Mouse (Mus musculus) frontal cortex, adult (tissue): Measurements from ENCODE around the gene Gpc6.
"Not testable (repeated sequence)": the region's sequence is repeated elsewhere in the genome, so short reads cannot be mapped to it uniquely, and the experiment has no call there.

Source experiments
- ATAC-seq: cut with Nextera tagmentation; 2 replicates; pipeline ENCODE4 v1.9.2; 2017; ENCODE audit warnings: mild to moderate bottlenecking, moderate library complexity, mixed read lengths; ENCODE audit not compliant: low TSS enrichment

The Gpc6 gene

DNA sequence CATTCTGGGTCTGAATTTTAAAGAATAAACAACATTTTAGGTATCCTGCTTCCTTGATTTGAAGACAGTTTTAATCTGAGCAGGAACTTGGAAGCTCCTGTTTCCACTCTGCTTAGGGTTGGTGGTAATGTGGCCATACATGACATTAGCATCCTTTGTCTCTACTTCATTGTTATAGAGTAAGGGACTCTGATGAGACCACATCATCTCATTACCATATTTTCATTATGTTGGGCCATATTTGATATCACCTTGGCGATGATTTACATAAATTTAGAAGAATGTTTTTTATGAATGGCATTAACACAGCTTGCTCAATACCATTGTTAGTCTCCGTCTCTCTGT lies 436.8 kb downstream of the Gpc6 start:
- no peak for ATAC-seq

DNA sequence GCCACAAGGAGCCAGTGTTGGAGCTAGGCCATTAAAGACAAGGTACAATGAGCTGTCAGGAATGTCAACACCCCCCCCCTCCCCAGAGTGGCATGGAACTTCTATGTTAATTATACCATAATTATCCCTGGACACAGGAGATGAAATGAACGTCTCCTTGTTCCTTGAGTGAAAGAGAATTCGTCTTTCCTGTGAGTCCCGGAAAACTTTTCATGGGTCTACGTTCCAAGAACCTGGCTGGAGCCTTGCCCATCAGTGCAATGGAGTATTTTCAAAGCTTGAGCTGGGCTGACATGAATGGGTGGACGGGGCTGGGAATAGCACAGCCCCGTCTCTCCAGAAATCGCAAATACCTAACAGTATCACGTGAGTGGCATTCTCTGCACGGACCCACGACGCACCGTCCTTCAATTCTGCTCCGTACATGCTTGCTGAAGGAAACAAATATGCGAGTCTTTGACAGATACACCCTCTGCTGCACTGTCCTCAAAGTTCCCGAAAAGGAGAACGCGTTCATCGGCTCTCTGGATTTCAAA lies 444.3 kb downstream of the Gpc6 start:
- no peak; the same call in 1 of the 2 replicates for ATAC-seq

DNA sequence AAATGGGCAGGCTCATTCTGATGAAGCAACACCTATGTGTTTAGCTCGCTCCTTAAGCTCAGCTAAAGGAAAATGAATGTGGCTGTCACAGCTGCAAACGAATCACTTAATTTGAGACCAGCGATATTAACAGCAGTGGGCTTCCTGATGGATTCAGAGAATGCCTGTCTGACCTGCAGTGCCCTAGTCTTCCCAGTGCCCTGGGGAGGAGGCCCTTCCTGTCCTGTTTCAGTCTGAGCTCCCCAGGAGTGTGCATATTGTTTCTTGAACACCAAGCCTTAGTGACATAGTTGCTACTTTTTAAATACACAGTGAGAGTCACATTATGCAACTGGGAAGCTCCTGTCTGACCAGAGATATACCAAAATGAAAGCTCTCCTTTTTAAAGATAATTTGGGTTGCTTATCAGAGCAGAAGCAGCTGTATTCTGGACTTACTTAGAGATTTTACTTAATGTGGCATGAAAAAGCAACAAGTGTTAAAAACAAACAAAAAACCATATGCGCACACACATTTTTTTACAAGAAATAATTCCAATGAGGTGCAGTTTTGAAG lies 451.8 kb downstream of the Gpc6 start:
- ATAC-seq, result no peak

DNA sequence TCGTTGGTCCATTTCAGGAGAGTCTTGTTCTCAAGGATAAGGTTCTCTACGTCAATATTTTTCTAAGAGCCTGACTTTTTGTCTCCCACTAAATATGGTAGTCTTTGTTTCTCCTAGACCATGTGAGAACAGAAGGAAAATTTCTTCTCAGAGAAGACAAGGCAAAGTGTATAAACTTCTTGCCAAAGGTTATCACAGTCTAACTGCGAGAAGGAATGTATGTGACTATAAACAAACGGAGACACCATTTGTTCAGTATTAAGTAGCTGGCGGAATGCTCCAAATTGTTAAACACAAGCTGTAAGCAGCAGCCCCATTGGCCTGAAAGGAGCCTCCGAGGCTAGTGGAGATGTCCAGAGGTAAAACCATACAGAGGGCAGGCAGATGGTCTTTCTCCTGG lies 454.9 kb downstream of the Gpc6 start:
- no peak for ATAC-seq

DNA sequence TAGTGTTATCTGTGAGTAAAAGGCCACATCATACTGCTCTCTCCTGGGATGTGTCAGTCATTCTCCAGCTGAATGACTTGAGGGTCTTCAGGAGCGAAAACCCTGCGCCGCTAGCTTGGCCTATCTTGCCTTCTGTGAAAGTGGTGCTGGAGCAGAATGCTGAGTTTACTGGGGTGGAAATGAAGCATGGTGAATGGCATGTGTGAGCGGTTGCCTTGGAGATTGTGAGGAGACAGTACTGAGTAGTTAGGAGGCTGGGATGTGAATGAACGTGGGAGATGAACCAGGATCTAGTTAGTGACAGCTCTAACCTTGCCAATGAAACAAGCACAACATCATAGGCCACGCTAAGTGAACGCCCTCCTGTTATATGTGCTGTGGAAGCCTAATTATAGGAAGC lies 458.1 kb downstream of the Gpc6 start:
- ATAC-seq, result peak; percentile 62; the same call in 1 of the 2 replicates

DNA sequence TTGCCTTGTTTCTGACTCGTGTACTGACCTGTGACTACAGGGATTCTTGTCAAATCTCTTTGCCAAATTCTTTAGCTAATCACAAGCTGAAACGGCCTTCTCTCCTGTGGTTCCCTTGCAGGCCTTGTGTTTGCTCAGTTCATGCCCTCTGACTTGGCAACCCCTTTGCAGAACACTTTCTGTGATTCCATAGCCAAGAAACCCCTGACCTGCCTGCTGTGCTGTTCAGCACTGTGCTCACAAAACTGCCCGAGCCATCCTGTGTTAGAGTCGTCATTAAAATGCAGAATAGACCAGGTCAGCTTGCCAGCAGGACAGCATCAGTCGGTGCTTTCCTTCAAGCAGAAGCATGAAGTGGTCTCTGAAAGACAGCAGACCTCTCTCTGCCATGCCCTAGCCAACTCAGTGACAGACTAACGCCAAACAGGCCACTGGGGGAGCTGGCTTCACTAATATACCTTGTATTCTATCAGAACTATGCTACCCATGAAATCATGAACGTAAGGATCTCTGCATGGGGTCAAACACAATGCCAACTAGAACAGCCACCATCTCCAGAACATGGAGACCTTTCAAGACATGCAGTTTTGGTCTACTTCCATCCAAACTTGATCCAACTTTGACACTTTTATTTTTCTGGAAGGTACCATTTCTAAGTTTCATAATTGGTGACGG lies 459.1 kb downstream of the Gpc6 start:
- ATAC-seq, result no peak

DNA sequence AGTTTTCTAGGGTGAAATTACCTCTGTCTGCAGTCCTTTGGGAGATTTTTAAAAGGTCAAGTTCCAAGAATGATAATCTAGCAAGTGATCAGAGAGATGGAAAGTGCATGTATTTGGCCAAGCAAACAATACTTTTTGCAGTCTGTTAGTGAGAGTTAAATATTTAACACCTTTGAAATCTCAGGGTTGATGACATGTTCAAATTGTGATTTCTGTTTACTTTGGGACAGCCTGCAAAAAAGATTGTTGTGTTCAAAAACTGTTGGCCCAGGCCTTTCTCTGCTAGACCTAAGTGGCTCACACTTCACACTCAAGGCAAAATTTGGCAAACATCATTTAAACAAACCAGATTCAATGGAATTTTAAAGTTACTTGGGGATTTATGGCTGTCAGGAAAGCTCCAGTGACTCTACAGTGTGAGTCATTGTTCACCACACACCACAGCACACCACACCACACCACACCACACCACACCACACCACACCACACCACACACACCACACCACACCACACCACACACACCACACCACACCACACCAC lies 460.7 kb downstream of the Gpc6 start:
- no peak for ATAC-seq

DNA sequence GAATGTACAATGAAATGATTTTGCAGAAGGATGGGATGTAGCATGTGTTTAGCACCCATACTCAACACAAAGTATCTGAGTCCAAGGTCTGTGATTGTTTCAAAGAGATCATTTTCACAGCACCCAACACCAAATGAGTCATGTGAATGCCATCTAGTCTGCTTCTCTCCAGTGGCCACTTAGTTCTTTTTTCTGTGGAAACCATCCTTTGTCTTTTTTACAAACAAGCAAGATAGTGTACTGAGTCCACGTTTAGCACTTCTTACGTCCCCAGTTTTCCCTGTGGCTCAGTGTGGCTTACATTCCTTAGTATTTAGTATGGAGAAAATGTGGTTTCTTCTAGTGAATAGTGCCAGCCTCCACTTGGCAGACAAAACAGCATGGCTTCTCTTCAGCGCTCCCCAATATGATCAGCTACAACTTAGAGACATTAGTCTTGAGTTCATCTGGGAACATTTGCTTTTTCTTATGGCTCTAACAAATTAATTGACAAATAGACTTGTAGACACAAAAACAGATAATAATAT lies 465.7 kb downstream of the Gpc6 start:
- no peak for ATAC-seq

DNA sequence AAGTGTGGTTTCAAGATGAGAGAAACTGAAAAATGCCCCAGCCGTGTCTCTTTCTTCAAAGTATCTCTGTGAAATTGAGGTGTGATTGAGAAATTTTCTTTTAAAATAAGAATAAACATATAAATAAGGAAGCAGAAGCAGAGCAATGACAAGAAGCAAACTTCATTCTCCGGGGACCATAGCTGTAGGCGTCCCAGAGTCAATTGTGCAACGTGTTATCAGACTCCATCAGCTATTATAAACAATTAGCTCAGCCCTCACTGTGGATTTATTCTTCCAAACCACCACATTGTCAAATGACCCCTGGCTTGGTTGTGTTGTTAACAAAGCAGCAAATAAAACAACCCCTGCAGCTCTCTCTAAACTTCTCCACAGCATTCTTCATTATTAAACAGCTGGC lies 466.3 kb downstream of the Gpc6 start:
- ATAC-seq, result no peak

DNA sequence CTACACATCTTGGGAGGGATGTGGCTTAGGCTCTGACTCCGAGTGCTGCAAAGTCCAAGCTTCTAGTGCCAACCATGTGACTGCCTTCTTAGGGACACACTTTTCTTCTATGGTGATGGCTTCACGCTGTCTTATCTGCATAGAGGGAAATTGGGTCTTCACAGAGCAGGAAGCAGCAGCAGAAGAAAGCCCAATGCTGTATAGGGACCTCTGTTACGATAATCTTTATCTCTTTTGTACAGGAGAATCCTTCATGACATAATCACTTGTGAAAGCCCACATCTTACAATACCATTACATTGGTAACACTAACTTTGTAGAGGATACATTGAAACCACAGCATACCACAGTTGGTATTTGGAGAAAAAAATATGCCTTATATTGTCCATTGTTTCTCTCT lies 472.1 kb downstream of the Gpc6 start:
- no peak for ATAC-seq

DNA sequence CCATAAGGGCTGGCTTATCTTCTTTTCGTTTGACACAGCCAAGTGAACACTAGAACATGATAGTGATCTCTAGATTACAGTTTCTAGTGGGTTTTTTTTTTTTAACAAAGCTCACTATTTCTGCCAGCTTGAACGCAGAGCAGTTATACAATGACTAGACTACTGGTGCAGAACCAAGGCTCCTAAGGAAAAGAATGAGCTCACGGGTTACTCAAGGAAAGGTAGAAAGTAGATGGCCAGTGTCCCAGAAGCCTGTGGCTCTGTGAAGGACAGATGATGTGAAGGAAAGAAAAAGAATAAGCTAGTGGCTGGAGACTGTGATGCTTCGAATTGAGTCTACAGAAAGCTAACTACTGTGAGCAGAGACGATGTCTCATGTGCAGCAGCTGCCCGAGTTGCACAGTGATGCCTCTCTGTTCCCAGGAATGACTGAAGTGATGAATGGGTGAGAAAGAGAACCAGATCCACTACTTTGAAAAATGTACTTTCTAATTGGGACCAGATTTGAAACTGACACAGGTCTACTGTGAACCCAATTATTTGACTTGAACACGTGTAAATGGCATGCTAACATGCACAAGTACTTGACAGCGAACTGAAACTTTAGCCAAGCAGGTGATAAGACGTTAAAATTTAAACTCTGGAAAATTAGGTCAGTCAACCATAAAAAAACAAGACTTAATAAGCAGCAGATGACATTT lies 482.9 kb downstream of the Gpc6 start:
- peak; percentile 92 for ATAC-seq

DNA sequence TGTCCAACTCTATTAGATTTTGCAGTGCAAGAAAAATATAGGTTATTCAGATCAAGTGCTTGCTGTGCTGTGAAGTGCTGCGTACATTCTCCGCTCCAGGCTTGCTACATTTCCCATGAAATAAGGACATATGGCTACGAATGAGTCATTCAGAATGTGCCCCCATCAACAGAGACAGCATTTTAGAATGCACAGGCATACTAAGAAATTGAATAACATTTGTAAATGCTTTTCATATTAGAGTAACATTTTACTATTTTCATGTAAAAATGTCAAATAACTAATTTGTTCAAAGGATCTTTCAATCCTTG lies 483.4 kb downstream of the Gpc6 start:
- ATAC-seq, result peak; percentile 87

DNA sequence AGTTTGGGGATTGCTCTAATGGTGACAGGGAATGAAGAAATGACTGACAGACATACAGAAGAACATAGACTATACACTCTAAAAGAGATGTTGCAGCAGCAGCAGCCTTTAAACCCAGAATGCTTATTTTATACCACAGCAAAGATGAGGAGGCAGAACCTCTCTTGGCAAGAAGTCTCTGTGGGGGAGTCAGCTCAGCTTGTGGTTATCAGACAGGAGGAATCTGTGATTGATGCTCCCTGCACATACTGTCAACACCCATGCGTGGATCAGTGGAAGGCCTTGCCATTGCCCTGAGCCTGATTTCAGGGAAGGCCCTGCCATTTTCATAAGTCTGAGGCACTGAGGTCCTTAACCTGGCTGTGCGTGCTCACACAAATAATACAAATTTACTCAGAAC lies 484.7 kb downstream of the Gpc6 start:
- ATAC-seq, result peak; percentile 88

DNA sequence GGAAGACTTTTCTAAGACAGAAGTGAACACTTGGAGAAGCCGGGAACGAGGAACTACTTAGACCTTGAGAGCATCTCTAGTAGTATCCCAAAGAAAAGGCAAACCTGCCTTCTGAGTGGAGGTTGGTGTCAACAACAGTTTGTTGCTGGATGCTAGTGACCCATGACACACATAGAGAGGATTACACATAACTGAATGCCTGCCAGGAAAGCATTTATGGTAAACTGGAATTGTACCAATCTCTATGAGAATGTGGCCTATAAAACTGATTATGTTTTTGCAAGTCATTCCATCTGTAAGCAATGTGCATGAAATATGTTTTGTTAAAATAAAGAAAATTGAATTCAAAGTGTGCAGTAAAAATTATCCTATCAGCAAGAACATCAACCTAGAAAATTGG lies 485.4 kb downstream of the Gpc6 start:
- ATAC-seq, result no peak

DNA sequence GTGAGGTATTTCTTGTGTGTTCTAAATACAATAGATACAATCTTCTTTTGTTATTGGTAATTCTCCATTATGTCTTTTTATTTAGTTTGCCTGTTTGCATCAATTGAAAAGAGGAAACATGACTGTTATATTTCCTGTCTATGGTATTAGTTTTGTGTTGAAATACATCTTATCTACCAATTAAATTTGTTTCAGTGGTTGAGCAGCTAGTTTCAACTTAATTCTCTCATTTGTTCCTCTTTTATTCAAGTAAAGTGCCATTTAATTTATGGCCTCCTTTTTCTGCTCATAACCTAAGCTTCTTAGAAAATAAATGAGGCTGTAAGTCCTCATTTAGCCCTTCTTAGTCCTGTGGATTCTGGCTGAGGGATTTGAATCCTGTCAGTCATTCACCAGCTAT lies 489.9 kb downstream of the Gpc6 start:
- no peak for ATAC-seq

DNA sequence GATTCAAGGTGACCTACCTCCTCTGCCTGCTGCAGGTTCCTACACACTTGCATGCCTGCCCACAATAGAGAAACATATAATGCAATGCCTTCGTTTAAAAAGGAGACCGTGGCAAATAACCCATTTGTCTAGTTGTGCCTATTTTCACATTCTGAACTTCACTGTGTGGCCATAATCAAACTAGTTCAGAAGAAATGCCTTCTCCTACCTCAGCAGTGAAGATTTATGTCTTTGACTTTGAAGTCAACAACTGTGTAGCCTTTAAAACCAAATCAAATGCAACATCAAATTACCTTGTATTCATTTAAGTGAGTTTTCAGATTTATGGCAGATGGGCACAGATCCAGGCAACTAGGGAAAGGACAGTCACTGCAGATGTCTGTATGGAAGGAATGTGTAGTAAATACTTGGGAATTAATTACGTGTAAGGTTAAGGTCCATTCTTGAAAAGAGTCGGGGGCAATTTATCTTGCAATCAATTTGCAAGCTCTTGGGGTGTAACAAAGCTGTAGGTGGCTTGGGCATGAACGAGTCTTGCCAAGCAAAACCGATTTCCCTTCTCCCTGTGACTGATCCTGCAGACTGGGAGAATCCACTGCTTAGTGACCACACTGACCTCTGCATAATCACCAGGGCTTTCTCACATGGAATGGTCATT lies 494.6 kb downstream of the Gpc6 start:
- ATAC-seq, result no peak

DNA sequence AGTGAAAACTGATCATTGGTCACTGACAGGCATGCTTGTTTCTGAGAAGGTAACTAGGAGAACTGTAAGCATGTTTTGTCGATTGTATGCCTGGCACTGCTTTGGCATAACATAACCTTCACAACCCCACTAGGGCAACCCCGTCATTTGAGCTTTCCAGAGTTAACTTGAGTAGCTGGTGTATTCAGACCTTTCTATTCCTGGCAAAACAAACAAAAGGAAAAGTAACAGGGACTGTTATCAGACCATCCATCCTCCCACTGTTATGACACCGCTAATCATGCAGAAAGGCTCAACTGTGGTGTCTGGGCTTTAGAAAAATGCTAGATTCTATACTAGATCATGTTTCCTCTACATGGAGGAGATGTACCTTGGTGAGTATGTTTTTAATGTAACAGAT lies 496.1 kb downstream of the Gpc6 start:
- no peak for ATAC-seq

DNA sequence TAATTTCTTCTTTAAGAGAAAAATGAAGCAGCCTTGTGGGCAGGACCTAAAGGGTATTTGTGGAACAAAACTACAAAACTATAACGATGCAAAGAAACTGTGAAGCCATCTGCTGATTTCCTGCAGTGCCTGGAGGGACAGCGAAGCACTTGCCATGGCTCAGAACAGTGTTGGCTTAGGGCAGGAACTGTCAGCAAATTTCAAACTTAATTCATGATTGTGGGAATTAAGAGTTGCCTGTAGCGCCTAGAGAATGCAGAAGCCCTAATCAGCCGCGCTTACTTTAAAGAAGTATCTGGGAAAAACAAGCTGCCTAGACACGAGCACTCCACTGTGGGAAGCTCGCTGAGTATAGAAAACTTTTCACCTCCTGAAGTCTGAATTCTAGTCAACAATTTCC lies 501.0 kb downstream of the Gpc6 start:
- ATAC-seq, result peak; percentile 91

DNA sequence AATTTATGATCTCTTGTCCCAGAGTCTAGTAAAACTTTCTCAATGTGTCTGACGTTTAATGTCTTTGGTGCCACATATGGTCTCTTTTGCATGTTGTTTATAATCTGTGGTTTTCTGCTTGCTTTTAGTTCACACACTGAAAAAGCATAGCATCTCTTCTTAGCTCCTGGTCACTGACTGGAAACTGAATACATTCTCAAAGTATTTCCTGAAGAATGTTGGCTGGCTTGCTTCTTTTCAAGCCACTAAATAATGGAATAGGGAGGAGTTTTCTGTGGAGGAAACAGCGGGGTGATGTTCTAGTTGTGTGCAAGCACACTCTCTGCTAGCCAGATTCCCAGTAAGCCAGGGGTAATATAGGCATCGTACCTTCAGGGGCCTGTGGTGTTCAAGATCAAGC lies 502.7 kb downstream of the Gpc6 start:
- no peak for ATAC-seq

DNA sequence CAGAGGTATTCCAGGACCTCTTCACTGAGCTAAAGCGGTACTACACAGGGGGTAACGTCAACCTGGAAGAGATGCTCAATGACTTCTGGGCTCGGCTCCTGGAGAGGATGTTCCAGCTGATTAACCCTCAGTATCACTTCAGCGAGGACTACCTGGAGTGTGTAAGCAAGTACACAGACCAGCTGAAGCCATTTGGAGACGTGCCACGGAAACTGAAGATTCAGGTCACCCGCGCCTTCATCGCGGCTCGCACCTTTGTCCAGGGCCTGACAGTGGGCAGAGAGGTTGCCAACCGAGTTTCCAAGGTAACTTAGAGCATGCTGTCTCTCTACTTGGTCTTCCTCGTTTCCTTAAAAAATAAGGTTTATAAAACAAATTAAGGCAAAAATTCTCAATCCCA lies 510.6 kb downstream of the Gpc6 start:
- no peak for ATAC-seq

DNA sequence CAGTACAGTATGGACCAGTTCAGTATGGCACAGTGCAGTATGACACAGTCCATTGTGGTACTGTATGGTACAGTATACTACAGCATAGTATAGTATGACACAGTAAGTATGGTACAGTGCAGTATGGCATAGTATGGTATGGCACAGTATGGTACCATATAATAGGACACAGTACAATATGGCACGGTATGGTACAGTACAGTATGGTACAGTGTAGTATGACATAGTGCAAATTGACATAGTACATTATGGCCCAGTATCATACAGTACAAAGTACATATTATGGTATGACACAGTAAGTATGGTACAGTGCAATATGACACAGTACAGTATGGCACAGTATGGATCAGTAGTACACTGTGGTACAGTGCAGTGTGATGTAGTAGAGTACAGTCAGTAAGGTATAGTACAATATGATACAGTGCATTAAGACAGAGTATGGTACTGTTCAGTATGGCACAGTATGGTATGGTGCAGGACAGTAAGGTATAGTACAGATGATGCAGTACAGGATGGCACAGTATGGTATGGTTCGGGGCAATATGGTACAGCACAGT lies 521.6 kb downstream of the Gpc6 start:
- ATAC-seq, result not testable (repeated sequence)

DNA sequence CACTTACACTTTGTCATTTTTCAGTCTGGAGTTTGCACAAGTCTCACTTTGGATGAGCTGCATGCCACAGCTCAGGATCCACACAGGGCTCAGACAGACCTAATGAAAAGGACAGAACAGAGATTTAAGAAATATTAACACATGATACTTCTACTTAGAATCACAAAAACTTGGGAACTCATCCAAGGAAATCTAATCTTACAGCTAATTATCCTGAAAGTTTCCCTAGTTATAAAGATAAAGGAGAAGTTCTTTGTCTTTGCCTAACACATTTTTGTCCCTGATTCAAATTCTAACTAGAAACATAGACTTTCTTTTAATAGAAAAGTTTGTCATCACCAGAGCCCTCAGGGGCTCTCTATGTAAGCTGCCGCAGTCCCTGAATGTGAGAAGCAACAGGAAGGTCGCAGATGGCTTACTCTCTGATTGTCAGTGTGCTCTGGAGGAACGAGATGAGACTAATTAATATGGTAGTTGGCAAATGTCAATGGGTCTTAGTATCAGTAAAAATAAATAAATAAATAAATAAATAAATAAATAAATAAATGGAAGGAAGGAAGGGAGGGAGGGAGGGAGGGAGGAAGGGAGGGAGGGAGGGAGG lies 526.4 kb downstream of the Gpc6 start:
- ATAC-seq, result no peak
